Mouse (Mus musculus): ENCODE results near the gene Cyp2j5. TPM values are rescaled to one million over a fixed set of nuclear protein-coding genes. Genes with fewer than 3 reads are reported as not detected.

The Cyp2j5 gene
- total and polyA plus RNA-seq, 2 experiments, result 128 to 909 TPM

DNA sequence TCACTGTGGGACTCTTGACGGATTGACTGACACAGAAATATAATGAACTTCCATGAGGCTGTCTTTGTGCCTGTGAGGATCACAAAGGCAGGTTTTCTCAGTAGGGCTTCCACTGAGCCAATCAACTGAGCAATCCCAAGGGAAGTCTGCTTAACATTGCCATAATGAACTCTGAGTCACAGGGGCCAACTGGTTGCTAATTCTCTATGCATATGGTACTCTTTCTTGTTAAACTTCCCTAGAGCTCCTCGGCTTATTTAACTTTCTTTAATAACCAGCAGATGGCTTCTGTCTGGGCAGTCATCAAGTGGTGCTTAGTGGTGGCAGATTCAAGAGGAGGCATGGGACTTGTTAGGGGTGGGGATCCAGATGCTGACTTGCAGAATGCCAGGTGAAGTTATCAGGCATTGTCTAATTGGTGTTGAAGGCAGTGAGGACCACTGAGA is 23.4 kb upstream of the Cyp2j5 start:
- no peak for TF ChIP-seq POLR2A (IDR thresholded peaks at IDR 0.05; ENCODE audit: extremely low read depth, insufficient read depth, low read length)
- TF ChIP-seq CTCF (IDR thresholded peaks at IDR 0.05; ENCODE audit: low read depth, low read length), result no peak
- H3K79me2 ChIP-seq (ENCODE audit: control insufficient read depth, insufficient read depth, low read length), result no peaks in the 10 kb centered on the region
- H3K27me3 ChIP-seq (ENCODE audit: control insufficient read depth, insufficient read depth, low read length), result no peaks in the 10 kb centered on the region

DNA sequence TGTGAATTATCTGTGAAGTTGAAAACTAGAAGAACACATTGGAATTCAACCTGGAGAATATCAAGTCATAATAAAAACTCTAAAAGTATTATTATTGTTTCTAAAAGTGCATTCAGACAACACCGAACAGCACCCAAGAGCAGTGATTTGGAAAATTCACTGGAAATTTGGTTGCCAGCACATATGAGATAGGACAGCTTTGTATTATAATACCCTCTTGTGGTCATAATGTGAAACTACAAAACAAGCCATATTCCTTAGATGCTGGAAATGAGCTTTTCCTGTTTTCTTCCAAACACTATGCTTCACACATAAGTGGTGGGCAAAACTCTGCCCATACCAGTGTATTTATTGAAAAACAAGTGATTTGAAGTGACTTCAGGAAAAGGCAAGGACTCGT is 19.5 kb upstream of the Cyp2j5 start:
- no peaks in the 10 kb centered on the region for H3K36me3 ChIP-seq (ENCODE audit: control insufficient read depth, insufficient read depth, low read length)
- H3K27me3 ChIP-seq (ENCODE audit: control insufficient read depth, insufficient read depth, low read length), result no peaks in the 10 kb centered on the region
- DNase-seq (ENCODE audit: extremely low read depth, low read depth, low spot score), result peak; percentile 52
- no peaks in the 10 kb centered on the region for H3K79me2 ChIP-seq (ENCODE audit: control insufficient read depth, insufficient read depth, low read length)
- no peak overlapping the region for H3K4me3 ChIP-seq (ENCODE audit: insufficient read depth, low read depth, low read length)
- no peak overlapping the region for H3K9ac ChIP-seq (ENCODE audit: low read depth, low read length)
- TF ChIP-seq CTCF (IDR thresholded peaks at IDR 0.05; ENCODE audit: low read depth, low read length) (peak; percentile 49), POLR2A (IDR thresholded peaks at IDR 0.05; ENCODE audit: extremely low read depth, insufficient read depth, low read length) (no peak)
- WGBS, result 37% methylated on average over 2 of the region's 2 CpGs
- no peaks in the 10 kb centered on the region; the same call in 1 of the 2 replicates for H3K4me1 ChIP-seq (ENCODE audit: control insufficient read depth, insufficient read depth, low read length)
- no peak overlapping the region for H3K27ac ChIP-seq (replicated peaks; ENCODE audit: insufficient read depth, low read depth, low read length)

More for the DNA sequence above, 23.4 kb upstream of the Cyp2j5 start:
- H3K27ac ChIP-seq (replicated peaks; ENCODE audit: insufficient read depth, low read depth, low read length), result no peak overlapping the region
- no peaks in the 10 kb centered on the region for H3K4me1 ChIP-seq (ENCODE audit: control insufficient read depth, insufficient read depth, low read length)
- H3K36me3 ChIP-seq (ENCODE audit: control insufficient read depth, insufficient read depth, low read length), result no peaks in the 10 kb centered on the region
- H3K9ac ChIP-seq (ENCODE audit: low read depth, low read length), result no peak overlapping the region
- WGBS, result 77% methylated on average over 2 of the region's 2 CpGs
- no peak overlapping the region for H3K4me3 ChIP-seq (ENCODE audit: insufficient read depth, low read depth, low read length)
- DNase-seq (ENCODE audit: extremely low read depth, low read depth, low spot score), result no peak

DNA sequence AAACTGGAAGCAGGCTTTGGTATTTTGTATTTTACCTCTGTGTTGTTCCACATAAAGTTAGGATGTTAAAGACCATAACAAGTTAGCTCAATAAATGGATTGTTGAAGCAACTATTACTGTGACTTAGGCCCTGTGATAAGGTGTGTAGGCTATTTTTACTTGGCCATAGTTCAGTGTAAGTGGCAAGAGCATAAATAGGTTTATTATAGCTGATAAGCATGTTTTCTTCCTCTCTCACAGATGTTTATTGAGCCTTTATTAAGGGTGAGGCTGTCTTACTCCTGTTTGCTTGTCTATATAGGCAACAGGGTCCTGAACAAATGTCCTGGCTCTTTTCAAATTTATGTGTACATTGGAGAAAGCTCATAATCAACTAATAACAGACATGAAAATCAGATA is 17.0 kb upstream of the Cyp2j5 start:
- no peak for DNase-seq (ENCODE audit: extremely low read depth, low read depth, low spot score)
- Histone ChIP-seq H3K4me3 (ENCODE audit: insufficient read depth, low read depth, low read length) (no peak overlapping the region), H3K27me3 (ENCODE audit: control insufficient read depth, insufficient read depth, low read length) (no peaks in the 10 kb centered on the region), H3K9ac (ENCODE audit: low read depth, low read length) (no peak overlapping the region), H3K27ac (replicated peaks; ENCODE audit: insufficient read depth, low read depth, low read length) (no peak overlapping the region), H3K4me1 (ENCODE audit: control insufficient read depth, insufficient read depth, low read length) (no peaks in the 10 kb centered on the region; the same call in 1 of the 2 replicates), H3K79me2 (ENCODE audit: control insufficient read depth, insufficient read depth, low read length) (no peaks in the 10 kb centered on the region), H3K36me3 (ENCODE audit: control insufficient read depth, insufficient read depth, low read length) (no peaks in the 10 kb centered on the region)
- no peak for TF ChIP-seq POLR2A (IDR thresholded peaks at IDR 0.05; ENCODE audit: extremely low read depth, insufficient read depth, low read length)
- TF ChIP-seq CTCF (IDR thresholded peaks at IDR 0.05; ENCODE audit: low read depth, low read length), result no peak

DNA sequence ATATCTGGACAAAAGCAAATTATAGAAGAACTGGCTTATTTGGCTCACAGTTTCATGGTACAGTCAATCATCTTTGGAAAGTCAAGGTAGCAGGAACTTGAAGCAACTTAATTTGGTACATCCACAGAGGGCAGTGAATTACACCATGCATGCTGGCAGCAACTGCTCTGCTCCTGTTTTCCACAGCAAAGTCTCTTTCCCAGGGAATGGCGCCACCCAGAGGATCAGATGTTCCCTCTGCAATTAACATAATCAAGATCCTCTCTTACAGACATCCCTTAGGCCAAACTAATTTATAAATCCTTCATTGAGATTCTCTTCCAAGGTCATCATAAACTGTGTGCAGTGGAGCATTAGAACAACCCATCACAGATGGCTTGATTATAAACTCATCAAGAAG is 16.3 kb upstream of the Cyp2j5 start:
- Histone ChIP-seq H3K27ac (replicated peaks; ENCODE audit: insufficient read depth, low read depth, low read length) (no peak overlapping the region), H3K79me2 (ENCODE audit: control insufficient read depth, insufficient read depth, low read length) (no peaks in the 10 kb centered on the region), H3K27me3 (ENCODE audit: control insufficient read depth, insufficient read depth, low read length) (no peaks in the 10 kb centered on the region), H3K9ac (ENCODE audit: low read depth, low read length) (no peak overlapping the region), H3K4me1 (ENCODE audit: control insufficient read depth, insufficient read depth, low read length) (no peaks in the 10 kb centered on the region; the same call in 1 of the 2 replicates), H3K4me3 (ENCODE audit: insufficient read depth, low read depth, low read length) (no peak overlapping the region), H3K36me3 (ENCODE audit: control insufficient read depth, insufficient read depth, low read length) (no peaks in the 10 kb centered on the region)
- 5% methylated on average over 1 of the region's 1 CpGs for WGBS
- DNase-seq (ENCODE audit: extremely low read depth, low read depth, low spot score), result peak; percentile 80
- peak; percentile 56 for TF ChIP-seq CTCF (IDR thresholded peaks at IDR 0.05; ENCODE audit: low read depth, low read length)
- no peak for TF ChIP-seq POLR2A (IDR thresholded peaks at IDR 0.05; ENCODE audit: extremely low read depth, insufficient read depth, low read length)

DNA sequence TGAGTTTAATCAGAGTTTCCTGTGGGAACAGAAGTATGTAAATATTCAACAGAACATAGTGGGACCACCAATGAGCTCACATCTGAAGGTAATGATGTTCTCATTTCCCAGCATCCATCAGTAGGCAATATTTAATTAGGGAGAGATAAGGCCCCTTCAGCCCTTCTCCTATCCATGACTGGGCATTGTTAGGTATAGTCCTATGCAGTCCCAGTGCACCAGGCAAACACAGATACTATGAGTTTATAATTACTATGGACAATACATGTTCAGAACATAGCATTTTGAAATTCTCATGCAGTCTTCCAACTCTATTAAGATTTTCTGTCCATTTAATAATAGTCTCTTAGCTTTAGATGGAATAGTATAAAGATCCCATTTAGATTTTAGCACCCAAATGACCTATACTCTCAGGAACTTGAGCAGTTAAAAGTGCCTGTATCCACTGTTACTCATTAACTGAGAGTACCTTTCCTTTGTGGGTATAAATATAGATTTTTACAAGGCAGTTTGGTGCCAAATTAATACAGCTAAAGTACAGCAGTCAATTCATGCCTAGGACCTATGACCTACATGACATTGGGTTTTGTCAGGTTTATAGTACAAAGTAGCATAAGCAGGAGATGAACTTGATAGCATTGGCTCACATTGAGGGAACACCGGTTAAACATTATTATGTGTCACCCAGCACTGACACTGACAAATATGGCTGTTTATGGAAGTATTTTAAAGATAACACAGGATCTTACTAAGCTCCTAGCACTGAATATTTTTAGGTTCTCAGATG is 907 bp upstream of the Cyp2j5 start:
- 21% methylated on average over 1 of the region's 1 CpGs for WGBS
- Histone ChIP-seq H3K79me2 (ENCODE audit: control insufficient read depth, insufficient read depth, low read length) (peaks cover 4% of the 10 kb centered on the region), H3K36me3 (ENCODE audit: control insufficient read depth, insufficient read depth, low read length) (peaks cover 5% of the 10 kb centered on the region), H3K4me1 (ENCODE audit: control insufficient read depth, insufficient read depth, low read length) (peaks cover 2% of the 10 kb centered on the region; the same call in 1 of the 2 replicates), H3K27me3 (ENCODE audit: control insufficient read depth, insufficient read depth, low read length) (no peaks in the 10 kb centered on the region), H3K27ac (replicated peaks; ENCODE audit: insufficient read depth, low read depth, low read length) (peak overlapping the region; percentile 93), H3K9ac (ENCODE audit: low read depth, low read length) (peak overlapping the region; percentile 56; the same call in 1 of the 2 replicates), H3K4me3 (ENCODE audit: insufficient read depth, low read depth, low read length) (peak overlapping the region; percentile 21; the same call in 1 of the 2 replicates)
- no peak for TF ChIP-seq POLR2A (IDR thresholded peaks at IDR 0.05; ENCODE audit: extremely low read depth, insufficient read depth, low read length)
- TF ChIP-seq CTCF (IDR thresholded peaks at IDR 0.05; ENCODE audit: low read depth, low read length), result no peak
- peak; percentile 100 for DNase-seq (ENCODE audit: extremely low read depth, low read depth, low spot score)

DNA sequence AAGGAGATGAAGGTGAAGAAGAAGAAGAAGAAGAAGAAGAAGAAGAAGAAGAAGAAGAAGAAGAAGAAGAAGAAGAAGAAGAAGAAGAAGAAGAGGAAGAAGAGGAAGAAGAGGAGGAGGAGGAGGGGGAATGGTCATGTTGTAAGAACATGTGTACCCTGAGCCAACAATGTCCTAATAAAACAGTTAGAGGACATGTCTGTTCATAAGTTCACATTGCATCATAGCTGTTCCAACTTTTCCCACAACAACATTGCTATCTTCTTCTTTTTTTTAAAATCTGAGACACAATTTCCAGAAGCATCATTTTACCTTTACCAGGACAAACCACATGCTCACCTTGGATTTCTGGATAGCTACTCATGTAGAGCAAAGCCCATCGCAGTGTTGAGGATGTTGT is 28.5 kb downstream of the Cyp2j5 start:
- TF ChIP-seq CTCF (IDR thresholded peaks at IDR 0.05; ENCODE audit: low read depth, low read length) (no peak), POLR2A (IDR thresholded peaks at IDR 0.05; ENCODE audit: extremely low read depth, insufficient read depth, low read length) (no peak)
- no peaks in the 10 kb centered on the region; the same call in 1 of the 2 replicates for H3K79me2 ChIP-seq (ENCODE audit: control insufficient read depth, insufficient read depth, low read length)
- H3K27me3 ChIP-seq (ENCODE audit: control insufficient read depth, insufficient read depth, low read length), result no peaks in the 10 kb centered on the region
- H3K4me3 ChIP-seq (ENCODE audit: insufficient read depth, low read depth, low read length), result no peak overlapping the region
- H3K27ac ChIP-seq (replicated peaks; ENCODE audit: insufficient read depth, low read depth, low read length), result peak overlapping the region; percentile 34; the same call in 1 of the 2 replicates
- peak; percentile 92 for DNase-seq (ENCODE audit: extremely low read depth, low read depth, low spot score)
- H3K4me1 ChIP-seq (ENCODE audit: control insufficient read depth, insufficient read depth, low read length), result peaks cover 3% of the 10 kb centered on the region; the same call in 1 of the 2 replicates
- peaks cover 47% of the 10 kb centered on the region for H3K36me3 ChIP-seq (ENCODE audit: control insufficient read depth, insufficient read depth, low read length)
- H3K9ac ChIP-seq (ENCODE audit: low read depth, low read length), result no peak overlapping the region
- 73% methylated on average over 1 of the region's 1 CpGs for WGBS

All from liver, adult 2 months (tissue).